Mouse (Mus musculus) layer of hippocampus, adult 2 months (tissue): ENCODE measurements at regions not wholly inside any gene's neighbourhood (a gene's known extent, or its start where the extent isn't known, plus 50 kb on each side); places are given as distances from the start of the nearest gene placed in this dataset.
A peak's percentile ranks its signal among the peaks of the same experiment; 100 is the strongest.

Source experiments
- DNase-seq, 2 experiments: peaks; one replicate each; pipeline ENCODE4 v3.0.0; 2022; ENCODE audit warnings: low spot score in 2 of 2
- H3K27ac ChIP-seq: fragments of 200-600 bp; 2 replicates; pipeline ENCODE4 v1.8.1; 2022
- H3K4me3 ChIP-seq: fragments of 200-600 bp; 2 replicates; pipeline ENCODE4 v1.8.1; 2022; ENCODE audit warnings: mild to moderate bottlenecking
- CTCF ChIP-seq: fragments of 200-600 bp; conservative IDR thresholded peaks from 2 replicates; pipeline ENCODE4 v1.8.1; 2022; ENCODE audit warnings: antibody characterized with exemption, mild to moderate bottlenecking, moderate library complexity

DNA sequence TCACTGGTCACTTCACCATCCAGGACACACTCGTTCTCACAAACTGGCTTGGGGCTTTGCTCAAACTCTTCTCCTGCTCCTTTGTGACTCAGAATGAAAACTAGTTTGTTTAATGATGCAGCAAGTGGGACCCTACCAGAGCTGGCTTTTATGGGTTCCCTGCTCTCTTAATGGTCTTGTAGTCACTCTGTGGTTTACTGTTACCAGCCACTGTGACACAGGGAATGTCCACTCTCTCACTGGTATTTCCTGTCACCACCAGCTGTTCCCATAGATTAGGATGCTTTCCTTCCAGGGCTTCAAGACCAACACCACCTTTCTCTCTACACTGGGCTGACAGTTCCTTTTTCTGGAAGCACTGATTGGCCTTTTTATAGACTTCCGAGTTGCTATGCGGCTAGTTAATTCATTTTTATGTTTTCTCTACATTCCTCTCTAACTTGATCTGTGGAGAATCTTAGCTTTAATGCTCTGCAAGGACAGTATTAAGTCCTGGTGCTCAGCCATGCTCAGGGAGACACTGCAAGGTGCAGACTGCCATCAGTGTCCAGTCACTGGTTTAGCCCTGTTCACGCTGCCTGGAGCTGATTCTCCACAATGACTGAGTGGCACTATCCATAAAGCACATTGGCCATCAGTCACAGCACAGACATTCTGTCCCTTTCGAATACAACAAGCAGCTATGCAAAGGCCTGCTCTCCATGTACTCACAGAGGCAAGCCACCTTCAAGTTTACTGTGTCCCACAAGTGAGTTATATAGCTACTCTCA lies 149.2 kb upstream of the Klf14 start:
- DNase-seq, result no peak
- Histone ChIP-seq H3K27ac (peak overlapping the region; percentile 74), H3K4me3 (no peak overlapping the region)
- no peak for TF ChIP-seq CTCF

GRCm38 (mm10) chr6:31109604-31110003 lies 150.7 kb upstream of the Klf14 start:
- no peak for DNase-seq
- H3K27ac ChIP-seq, result no peak overlapping the region; the same call in 1 of the 2 replicates
- no peak for TF ChIP-seq CTCF
- no peak overlapping the region for H3K4me3 ChIP-seq

- no peak for TF ChIP-seq CTCF
- no peak for DNase-seq
- Histone ChIP-seq H3K27ac (peak overlapping the region; percentile 62), H3K4me3 (peak overlapping the region; percentile 9; the same call in 1 of the 2 replicates)
These were observed 153.6 kb upstream of the Klf14 start for GRCm38 (mm10) chr6:31112293-31113077.

DNA sequence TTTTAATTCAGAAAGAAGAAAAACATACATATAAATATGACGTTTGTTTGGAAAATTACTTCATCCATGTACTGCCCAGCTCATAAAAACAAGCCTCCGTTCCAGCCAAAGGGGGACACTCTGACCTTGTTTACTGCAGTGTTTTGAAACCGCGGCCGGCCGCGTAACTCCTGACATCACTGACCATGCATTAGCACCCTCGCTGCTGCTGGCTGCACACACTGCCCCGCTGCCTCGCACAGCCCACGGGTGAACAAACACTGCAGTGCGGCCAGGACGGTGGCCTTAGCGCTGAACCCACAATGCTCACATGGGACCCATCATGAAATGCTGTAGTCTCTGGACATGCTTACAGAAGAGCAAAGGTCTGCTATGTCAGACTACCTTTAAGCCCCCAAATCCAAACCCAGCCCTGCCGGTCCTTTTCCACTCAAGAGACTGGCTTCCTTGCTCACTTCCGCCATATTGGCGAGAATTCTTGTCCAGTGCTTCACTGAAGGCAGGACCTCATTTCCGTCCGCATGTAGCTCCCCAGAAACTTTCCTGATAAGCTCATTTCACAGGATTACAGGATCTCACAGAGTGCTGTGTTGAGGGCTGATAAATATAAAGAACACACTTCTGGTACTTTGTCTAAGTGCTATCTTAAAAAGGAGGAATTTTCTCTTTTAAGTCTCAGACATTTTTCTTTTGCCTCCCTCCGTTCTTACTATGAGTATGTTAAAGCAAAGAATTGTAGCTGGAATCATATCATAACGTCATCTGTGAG lies 154.9 kb upstream of the Klf14 start:
- H3K27ac ChIP-seq, result peak overlapping the region; percentile 86
- TF ChIP-seq CTCF, result no peak
- DNase-seq, result no peak
- peak overlapping the region; percentile 36; the same call in 1 of the 2 replicates for H3K4me3 ChIP-seq

GRCm38 (mm10) chr6:31114336-31115335 lies 155.8 kb upstream of the Klf14 start:
- TF ChIP-seq CTCF, result no peak
- peak in 1 of 2 experiments; percentile 72 for DNase-seq
- Histone ChIP-seq H3K4me3 (peak overlapping the region; percentile 36), H3K27ac (peak overlapping the region; percentile 86)

- no peak for TF ChIP-seq CTCF
- peak overlapping the region; percentile 86 for H3K27ac ChIP-seq
These were observed 156.7 kb upstream of the Klf14 start for GRCm38 (mm10) chr6:31115566-31115965.

DNA sequence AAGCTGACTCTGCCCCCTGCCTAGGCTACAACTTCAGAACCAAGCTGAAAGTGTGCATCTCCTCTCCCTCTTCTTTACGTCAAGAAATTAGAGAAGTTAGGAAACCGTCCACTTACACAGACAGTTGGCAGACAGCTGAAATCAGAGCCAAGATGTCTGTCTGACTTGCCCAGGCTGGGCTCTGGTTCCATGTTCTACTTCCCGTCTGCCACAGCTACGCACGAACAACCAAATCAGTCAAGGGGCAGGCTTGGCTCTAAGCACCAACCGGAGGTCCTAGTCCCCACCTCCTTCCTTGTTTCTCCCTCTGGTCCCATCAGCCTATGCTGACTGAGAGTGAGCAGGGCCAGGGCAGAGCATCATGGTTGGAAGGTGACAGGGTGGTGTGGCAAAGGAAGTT lies 157.5 kb upstream of the Klf14 start:
- Histone ChIP-seq H3K27ac (peak overlapping the region; percentile 86), H3K4me3 (no peak overlapping the region)
- no peak for TF ChIP-seq CTCF
- no peak for DNase-seq

More at GRCm38 (mm10) chr6:31115566-31115965, 156.7 kb upstream of the Klf14 start:
- peak overlapping the region; percentile 36; the same call in 1 of the 2 replicates for H3K4me3 ChIP-seq
- no peak for DNase-seq

GRCm38 (mm10) chr6:31117666-31118065 lies 158.8 kb upstream of the Klf14 start:
- peak overlapping the region; percentile 34 for H3K27ac ChIP-seq
- no peak for DNase-seq
- H3K4me3 ChIP-seq, result no peak overlapping the region
- no peak for TF ChIP-seq CTCF

DNA sequence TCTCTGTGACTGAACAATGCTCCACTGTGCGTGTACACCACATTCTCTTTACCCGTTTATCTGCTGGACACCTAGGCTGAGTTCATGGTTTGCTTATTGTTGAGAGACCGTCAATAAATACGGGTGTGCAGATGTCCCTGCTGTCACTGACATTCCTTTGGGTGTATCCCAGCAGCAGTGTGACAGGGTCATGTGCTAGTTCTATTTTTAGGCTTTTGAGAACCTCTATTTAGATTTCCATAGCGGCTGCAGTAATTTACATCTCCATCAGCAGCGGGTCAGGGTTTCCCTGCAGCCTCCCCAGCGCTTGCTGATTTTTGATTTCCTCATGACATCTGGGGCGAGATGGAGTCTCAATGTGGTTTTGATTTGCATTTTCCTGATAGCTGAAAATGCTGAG lies 162.1 kb upstream of the Klf14 start:
- no peak for TF ChIP-seq CTCF
- Histone ChIP-seq H3K27ac (peak overlapping the region; percentile 59), H3K4me3 (no peak overlapping the region)
- no peak for DNase-seq

GRCm38 (mm10) chr6:31122895-31123294 lies 164.0 kb upstream of the Klf14 start:
- Histone ChIP-seq H3K4me3 (no peak overlapping the region), H3K27ac (peak overlapping the region; percentile 0; the same call in 1 of the 2 replicates)
- TF ChIP-seq CTCF, result no peak
- no peak for DNase-seq

DNA sequence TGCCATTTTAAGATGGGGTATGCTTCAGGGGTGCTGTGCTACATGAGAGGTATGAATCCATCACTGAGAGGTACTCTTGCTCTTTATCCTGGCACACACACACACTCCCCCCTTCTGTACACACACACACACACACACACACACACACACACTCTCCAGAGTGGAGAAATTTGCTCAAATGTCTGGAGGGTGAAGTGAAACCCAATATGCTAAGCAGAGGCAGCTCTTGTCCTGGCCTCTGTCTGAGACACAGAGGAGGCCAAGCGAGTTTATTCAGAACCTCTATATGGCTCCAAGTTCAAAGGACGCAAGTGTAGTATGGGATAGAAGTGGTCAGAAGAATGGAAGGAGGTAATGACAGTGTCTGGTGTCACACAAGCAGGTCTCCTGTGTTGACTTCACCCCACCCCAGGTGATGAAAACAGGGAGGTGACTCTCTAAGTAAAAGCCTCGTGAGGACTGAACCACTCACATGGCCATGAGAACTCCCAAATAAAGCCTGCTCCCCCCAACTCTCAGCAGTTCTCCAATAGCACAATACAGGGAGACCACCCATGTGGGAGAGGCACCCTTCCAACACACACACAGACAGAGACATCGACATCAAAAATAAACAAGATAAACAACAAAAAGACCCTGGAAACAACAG lies 164.6 kb upstream of the Klf14 start:
- H3K4me3 ChIP-seq, result no peak overlapping the region
- peak overlapping the region; percentile 57; the same call in 1 of the 2 replicates for H3K27ac ChIP-seq
- TF ChIP-seq CTCF, result no peak
- no peak for DNase-seq
